Mouse (Mus musculus) hindbrain, embryonic 12.5 days (tissue): ENCODE data around the gene Gnas. TPM values are rescaled to one million over a fixed set of nuclear protein-coding genes. Genes with fewer than 3 reads are reported as not detected.
"Not testable (repeated sequence)": the region's sequence is repeated elsewhere in the genome, so short reads cannot be mapped to it uniquely, and the experiment has no call there.

ENCODE experiments used
- ATAC-seq: fragments of 200-750 bp; cut with Nextera tagmentation; 2 replicates; pipeline ENCODE4 v1.8.0; 2017; ENCODE audit warnings: moderate TSS enrichment; ENCODE audit not compliant: low FRiP score
- H3K27ac ChIP-seq: fragments of 300-500 bp; sonication (generic); 2 replicates; pipeline ENCODE4 v1.5.1; 2016; ENCODE audit warnings: mild to moderate bottlenecking
- H3K27me3 ChIP-seq: fragments of 300-500 bp; sonication (generic); 2 replicates; pipeline ENCODE4 v1.6.1; 2016; ENCODE audit warnings: mild to moderate bottlenecking
- H3K36me3 ChIP-seq: fragments of 300-500 bp; sonication (generic); 2 replicates; pipeline ENCODE4 v1.6.1; 2016; ENCODE audit warnings: mild to moderate bottlenecking
- H3K4me1 ChIP-seq: fragments of 300-500 bp; sonication (generic); 2 replicates; pipeline ENCODE4 v1.6.1; 2016
- H3K4me2 ChIP-seq: fragments of 300-500 bp; sonication (generic); replicated peaks from 2 replicates; pipeline ENCODE4 v1.6.1; 2016; ENCODE audit warnings: mild to moderate bottlenecking
- H3K4me3 ChIP-seq: fragments of 300-500 bp; sonication (generic); 2 replicates; pipeline ENCODE4 v1.5.1; 2016; ENCODE audit warnings: mild to moderate bottlenecking
- H3K9ac ChIP-seq: fragments of 300-500 bp; sonication (generic); 2 replicates; pipeline ENCODE4 v1.6.1; 2016; ENCODE audit warnings: mild to moderate bottlenecking, moderate library complexity
- H3K9me3 ChIP-seq: fragments of 300-500 bp; sonication (generic); replicated peaks from 2 replicates; pipeline ENCODE4 v1.6.1; 2016; ENCODE audit warnings: mild to moderate bottlenecking
- WGBS: fragments of 180-500 bp; shearing (Covaris S2); methylation state at CpG from one replicate; pipeline ENCODE4 v1.1.7; 2016; 5-methylcytosine and 5-hydroxymethylcytosine counted together
- polyA plus RNA-seq: library from polyadenylated mRNA; unstranded; fragments of >200 nt; fragmentation: Nextera tagmentation; extraction: Ambion mirVana; gene quantifications from 2 replicates; pipeline ENCODE4 v1.2.1, GENCODE M21; 2016

Gene Gnas
- polyA plus RNA-seq, 1 experiment from 2014 or later = 1,701 TPM

- Histone ChIP-seq H3K36me3 (peaks cover 42% of the 10 kb centered on the region), H3K4me1 (peaks cover 32% of the 10 kb centered on the region), H3K9ac (no peak overlapping the region), H3K27ac (peak overlapping the region; percentile 64), H3K4me2 (peak overlapping the region; percentile 33), H3K27me3 (no peaks in the 10 kb centered on the region), H3K4me3 (no peak overlapping the region), H3K9me3 (0 out of 2 replicates have a peak, but pooled peaks cover 4% of the 10 kb centered on the region)
- peak; percentile 64 for ATAC-seq
- WGBS = 49% methylated on average over 3 of the region's 3 CpGs
Measured at GRCm38 (mm10) chr2:174344003-174344655, 60.0 kb downstream of the Gnas start.

- Histone ChIP-seq H3K4me2 (no peak overlapping the region), H3K27ac (no peak overlapping the region), H3K9ac (no peak overlapping the region), H3K4me1 (peaks cover 29% of the 10 kb centered on the region), H3K4me3 (no peak overlapping the region), H3K9me3 (0 out of 2 replicates have a peak, but pooled peaks cover 4% of the 10 kb centered on the region), H3K36me3 (peaks cover 42% of the 10 kb centered on the region), H3K27me3 (no peaks in the 10 kb centered on the region)
- WGBS = 96% methylated on average over 16 of the region's 16 CpGs
- no peak for ATAC-seq
Measured at GRCm38 (mm10) chr2:174344996-174345395, 60.9 kb downstream of the Gnas start.

GRCm38 (mm10) chr2:174346612-174346998 lies 62.5 kb downstream of the Gnas start, which contains the start of gene Gm20721:
TSS of gene Gm20721 (minus strand) at chr2:174346712.
- Histone ChIP-seq H3K4me3 (no peak within 1 kb of the TSS), H3K27ac (no peak within 1 kb of the TSS), H3K36me3 (peaks cover 42% of the 10 kb centered on the region), H3K9ac (no peak within 1 kb of the TSS), H3K4me2 (no peak within 1 kb of the TSS), H3K4me1 (peaks cover 23% of the 10 kb centered on the region), H3K9me3 (0 out of 2 replicates have a peak, but pooled peaks cover 4% of the 10 kb centered on the region), H3K27me3 (no peaks in the 10 kb centered on the region)
- ATAC-seq = no peak
- 95% methylated on average over 5 of the region's 5 CpGs for WGBS

- not testable (repeated sequence) for H3K4me2 ChIP-seq, H3K4me3 ChIP-seq, H3K27ac ChIP-seq, H3K27me3 ChIP-seq, H3K9ac ChIP-seq, H3K9me3 ChIP-seq, ATAC-seq
- peaks cover 40% of the 10 kb centered on the region for H3K36me3 ChIP-seq
- WGBS = 98% methylated on average over 2 of the region's 2 CpGs
- peaks cover 23% of the 10 kb centered on the region for H3K4me1 ChIP-seq
Measured at GRCm38 (mm10) chr2:174346999-174347668, 63.0 kb downstream of the Gnas start.

GRCm38 (mm10) chr2:174358516-174358915 lies 74.4 kb downstream of the Gnas start:
- ATAC-seq = no peak
- H3K27me3 ChIP-seq = no peaks in the 10 kb centered on the region
- no peak overlapping the region for H3K4me3 ChIP-seq
- no peaks in the 10 kb centered on the region for H3K4me1 ChIP-seq
- H3K9me3 ChIP-seq = no peaks in the 10 kb centered on the region
- H3K4me2 ChIP-seq = no peak overlapping the region
- H3K36me3 ChIP-seq = no peaks in the 10 kb centered on the region
- WGBS = 87% methylated on average over 4 of the region's 4 CpGs
- no peak overlapping the region for H3K9ac ChIP-seq
- no peak overlapping the region for H3K27ac ChIP-seq

- H3K4me3 ChIP-seq = no peak overlapping the region
- WGBS = 86% methylated on average over 4 of the region's 4 CpGs
- no peak overlapping the region for H3K9ac ChIP-seq
- H3K27ac ChIP-seq = no peak overlapping the region
- no peak for ATAC-seq
- H3K9me3 ChIP-seq = no peaks in the 10 kb centered on the region
- H3K4me2 ChIP-seq = no peak overlapping the region
- H3K27me3 ChIP-seq = no peaks in the 10 kb centered on the region
- H3K36me3 ChIP-seq = no peaks in the 10 kb centered on the region
- no peaks in the 10 kb centered on the region for H3K4me1 ChIP-seq
Measured at GRCm38 (mm10) chr2:174359656-174360055, 75.5 kb downstream of the Gnas start.

- Histone ChIP-seq H3K27me3 (no peaks in the 10 kb centered on the region), H3K4me2 (no peak overlapping the region), H3K9ac (no peak overlapping the region), H3K27ac (no peak overlapping the region), H3K36me3 (no peaks in the 10 kb centered on the region), H3K4me3 (no peak overlapping the region), H3K4me1 (no peaks in the 10 kb centered on the region), H3K9me3 (no peaks in the 10 kb centered on the region)
- no peak for ATAC-seq
- 85% methylated on average over 10 of the region's 10 CpGs for whole genome bisulfite sequencing
Measured at GRCm38 (mm10) chr2:174366571-174366970, 82.5 kb downstream of the Gnas start.

GRCm38 (mm10) chr2:174381021-174381420 lies 96.9 kb downstream of the Gnas start:
- Histone ChIP-seq H3K27ac (no peak overlapping the region), H3K9me3 (no peaks in the 10 kb centered on the region), H3K27me3 (no peaks in the 10 kb centered on the region), H3K4me1 (no peaks in the 10 kb centered on the region), H3K9ac (no peak overlapping the region), H3K4me3 (no peak overlapping the region), H3K36me3 (no peaks in the 10 kb centered on the region), H3K4me2 (no peak overlapping the region)
- 84% methylated on average over 9 of the region's 9 CpGs for WGBS
- ATAC-seq = no peak

- no peak overlapping the region for H3K4me3 ChIP-seq
- H3K4me1 ChIP-seq = no peaks in the 10 kb centered on the region
- no peak overlapping the region for H3K27ac ChIP-seq
- no peaks in the 10 kb centered on the region for H3K36me3 ChIP-seq
- H3K27me3 ChIP-seq = no peaks in the 10 kb centered on the region
- ATAC-seq = no peak
- H3K9me3 ChIP-seq = no peaks in the 10 kb centered on the region
- 93% methylated on average over 3 of the region's 3 CpGs for WGBS
- H3K4me2 ChIP-seq = no peak overlapping the region
- H3K9ac ChIP-seq = no peak overlapping the region
Measured at GRCm38 (mm10) chr2:174391936-174392335, 107.8 kb downstream of the Gnas start.

GRCm38 (mm10) chr2:174392554-174392953 lies 108.4 kb downstream of the Gnas start:
- Histone ChIP-seq H3K4me1 (no peaks in the 10 kb centered on the region), H3K27ac (no peak overlapping the region), H3K27me3 (no peaks in the 10 kb centered on the region), H3K4me2 (no peak overlapping the region), H3K9me3 (no peaks in the 10 kb centered on the region), H3K4me3 (no peak overlapping the region), H3K36me3 (no peaks in the 10 kb centered on the region), H3K9ac (no peak overlapping the region)
- 67% methylated on average over 9 of the region's 9 CpGs for WGBS
- ATAC-seq = no peak

GRCm38 (mm10) chr2:174393383-174393782 lies 109.3 kb downstream of the Gnas start:
- Histone ChIP-seq H3K27me3 (no peaks in the 10 kb centered on the region), H3K4me3 (no peak overlapping the region), H3K9me3 (no peaks in the 10 kb centered on the region), H3K36me3 (no peaks in the 10 kb centered on the region), H3K9ac (no peak overlapping the region), H3K4me1 (no peaks in the 10 kb centered on the region), H3K27ac (no peak overlapping the region), H3K4me2 (no peak overlapping the region)
- ATAC-seq = no peak
- WGBS = 82% methylated on average over 5 of the region's 5 CpGs
